Mouse (Mus musculus) liver, embryonic 16.5 days (tissue): ENCODE measurements around the gene Usf3. TPM values are rescaled to one million over a fixed set of nuclear protein-coding genes. Genes with fewer than 3 reads are reported as not detected.

Experiments
- ATAC-seq: fragments of 200-750 bp; cut with Nextera tagmentation; 2 replicates; pipeline ENCODE4 v1.8.0; 2017; ENCODE audit warnings: low read depth, mild to moderate bottlenecking, moderate number of reproducible peaks, moderate library complexity
- H3K27ac ChIP-seq: fragments of 300-500 bp; sonication (generic); 2 replicates; pipeline ENCODE4 v1.5.1; 2014; ENCODE audit warnings: mild to moderate bottlenecking, low read length
- H3K27me3 ChIP-seq: fragments of 300-500 bp; sonication (generic); 2 replicates; pipeline ENCODE4 v1.6.1; 2014; ENCODE audit warnings: low read depth, low read length, mixed read lengths; ENCODE audit not compliant: control insufficient read depth, insufficient read depth
- H3K36me3 ChIP-seq: fragments of 300-500 bp; sonication (generic); 2 replicates; pipeline ENCODE4 v1.6.1; 2014; ENCODE audit warnings: mild to moderate bottlenecking; ENCODE audit not compliant: control insufficient read depth, insufficient read depth
- H3K4me1 ChIP-seq: fragments of 300-500 bp; sonication (generic); 2 replicates; pipeline ENCODE4 v1.6.1; 2014; ENCODE audit warnings: low read depth, low read length, mixed read lengths; ENCODE audit not compliant: control insufficient read depth
- H3K4me2 ChIP-seq: fragments of 300-500 bp; sonication (generic); 2 replicates; pipeline ENCODE4 v1.6.1; 2014; ENCODE audit warnings: low read depth, low read length, mixed read lengths
- H3K4me3 ChIP-seq: fragments of 300-500 bp; sonication (generic); 2 replicates; pipeline ENCODE4 v1.5.1; 2014; ENCODE audit warnings: low read depth, mild to moderate bottlenecking, low read length
- H3K9ac ChIP-seq: fragments of 300-500 bp; sonication (generic); 2 replicates; pipeline ENCODE4 v1.6.1; 2014; ENCODE audit warnings: low read depth, low read length
- H3K9me3 ChIP-seq: fragments of 300-500 bp; sonication (generic); replicated peaks from 2 replicates; pipeline ENCODE4 v1.6.1; 2016; ENCODE audit warnings: low read length; ENCODE audit not compliant: control insufficient read depth
- WGBS: fragments of 180-500 bp; shearing (Covaris S2); extraction: QIAGEN DNeasy Blood & Tissue Kit; methylation state at CpG from one replicate; pipeline ENCODE4 v1.1.7; 2014; ENCODE audit not compliant: insufficient replicate concordance; 5-methylcytosine and 5-hydroxymethylcytosine counted together
- polyA plus RNA-seq: library from polyadenylated mRNA; unstranded; fragments of >200 nt; fragmentation: Nextera tagmentation; extraction: Ambion mirVana; gene quantifications from 2 replicates; pipeline ENCODE4 v1.2.1, GENCODE M21; 2015

Usf3 gene
- polyA plus RNA-seq = 1.4 and 1.5 TPM in 2 replicates

- peak; percentile 57 for ATAC-seq
- Histone ChIP-seq H3K9ac (peak within 1 kb of the TSS; percentile 93), H3K4me1 (peaks cover 35% of the 10 kb centered on the region), H3K27ac (peak within 1 kb of the TSS; percentile 90), H3K4me3 (peak within 1 kb of the TSS; percentile 92), H3K27me3 (no peaks in the 10 kb centered on the region), H3K36me3 (no peaks in the 10 kb centered on the region), H3K4me2 (peak within 1 kb of the TSS; percentile 67), H3K9me3 (no peaks in the 10 kb centered on the region)
- 1% methylated on average over 55 of the region's 77 CpGs for WGBS
Observed at GRCm38 (mm10) chr16:44173155-44173941, at the start of gene Usf3. Gene Usf3 (plus strand): TSS chr16:44173246.

GRCm38 (mm10) chr16:44123786-44124185 lies 49.3 kb upstream of the Usf3 start:
- Histone ChIP-seq H3K9ac (no peak overlapping the region), H3K4me2 (no peak overlapping the region), H3K9me3 (no peaks in the 10 kb centered on the region), H3K4me1 (no peaks in the 10 kb centered on the region), H3K36me3 (no peaks in the 10 kb centered on the region), H3K27me3 (no peaks in the 10 kb centered on the region), H3K4me3 (no peak overlapping the region), H3K27ac (no peak overlapping the region)
- no peak for ATAC-seq
- WGBS = 50% methylated on average over 2 of the region's 2 CpGs

GRCm38 (mm10) chr16:44124713-44125112 lies 48.3 kb upstream of the Usf3 start:
- H3K4me1 ChIP-seq = no peaks in the 10 kb centered on the region
- no peaks in the 10 kb centered on the region for H3K9me3 ChIP-seq
- H3K36me3 ChIP-seq = no peaks in the 10 kb centered on the region
- no peak overlapping the region for H3K9ac ChIP-seq
- WGBS = 50% methylated on average over 1 of the region's 1 CpGs
- H3K27ac ChIP-seq = no peak overlapping the region
- ATAC-seq = no peak
- no peak overlapping the region for H3K4me3 ChIP-seq
- H3K4me2 ChIP-seq = no peak overlapping the region
- H3K27me3 ChIP-seq = no peaks in the 10 kb centered on the region

- Histone ChIP-seq H3K27me3 (no peaks in the 10 kb centered on the region), H3K9ac (no peak overlapping the region), H3K27ac (no peak overlapping the region), H3K36me3 (no peaks in the 10 kb centered on the region), H3K4me3 (no peak overlapping the region), H3K4me2 (no peak overlapping the region), H3K9me3 (no peaks in the 10 kb centered on the region), H3K4me1 (no peaks in the 10 kb centered on the region)
- 53% methylated on average over 2 of the region's 2 CpGs for WGBS
- no peak for ATAC-seq
Observed at GRCm38 (mm10) chr16:44125436-44125835, 47.6 kb upstream of the Usf3 start.

GRCm38 (mm10) chr16:44126437-44126836 lies 46.6 kb upstream of the Usf3 start:
- Histone ChIP-seq H3K4me1 (no peaks in the 10 kb centered on the region), H3K4me3 (no peak overlapping the region), H3K9ac (no peak overlapping the region), H3K27me3 (no peaks in the 10 kb centered on the region), H3K36me3 (no peaks in the 10 kb centered on the region), H3K4me2 (no peak overlapping the region), H3K9me3 (no peaks in the 10 kb centered on the region), H3K27ac (no peak overlapping the region)
- no peak for ATAC-seq
- WGBS = 75% methylated on average over 4 of the region's 4 CpGs

GRCm38 (mm10) chr16:44132300-44132699 lies 40.7 kb upstream of the Usf3 start:
- Histone ChIP-seq H3K9ac (no peak overlapping the region), H3K4me2 (no peak overlapping the region), H3K4me3 (no peak overlapping the region), H3K27me3 (no peaks in the 10 kb centered on the region), H3K36me3 (no peaks in the 10 kb centered on the region), H3K27ac (no peak overlapping the region), H3K9me3 (no peaks in the 10 kb centered on the region), H3K4me1 (peaks cover 2% of the 10 kb centered on the region)
- ATAC-seq = no peak
- 70% methylated on average over 4 of the region's 4 CpGs for WGBS

GRCm38 (mm10) chr16:44133187-44133586 lies 39.9 kb upstream of the Usf3 start:
- Histone ChIP-seq H3K4me3 (no peak overlapping the region), H3K4me1 (peaks cover 8% of the 10 kb centered on the region), H3K36me3 (no peaks in the 10 kb centered on the region), H3K27me3 (no peaks in the 10 kb centered on the region), H3K9ac (no peak overlapping the region), H3K4me2 (no peak overlapping the region), H3K9me3 (no peaks in the 10 kb centered on the region), H3K27ac (no peak overlapping the region)
- 72% methylated on average over 3 of the region's 3 CpGs for WGBS
- no peak for ATAC-seq

- Histone ChIP-seq H3K9me3 (no peaks in the 10 kb centered on the region), H3K4me1 (peaks cover 10% of the 10 kb centered on the region), H3K4me3 (no peak overlapping the region), H3K36me3 (no peaks in the 10 kb centered on the region), H3K27ac (no peak overlapping the region), H3K9ac (no peak overlapping the region), H3K4me2 (no peak overlapping the region), H3K27me3 (no peaks in the 10 kb centered on the region)
- no peak for ATAC-seq
- 65% methylated on average over 6 of the region's 6 CpGs for WGBS
Observed at GRCm38 (mm10) chr16:44136511-44137021, 36.5 kb upstream of the Usf3 start.

- 1% methylated on average over 24 of the region's 24 CpGs for WGBS
- H3K4me2 ChIP-seq = peak overlapping the region; percentile 90
- ATAC-seq = no peak
Observed at GRCm38 (mm10) chr16:44138377-44138978, 34.6 kb upstream of the Usf3 start.

More at GRCm38 (mm10) chr16:44138377-44138978, 34.6 kb upstream of the Usf3 start:
- H3K9me3 ChIP-seq = no peaks in the 10 kb centered on the region
- peak overlapping the region; percentile 95 for H3K4me3 ChIP-seq
- H3K27me3 ChIP-seq = no peaks in the 10 kb centered on the region
- peak overlapping the region; percentile 88 for H3K9ac ChIP-seq
- peaks cover 16% of the 10 kb centered on the region for H3K4me1 ChIP-seq
- peak overlapping the region; percentile 99 for H3K27ac ChIP-seq
- H3K36me3 ChIP-seq = no peaks in the 10 kb centered on the region
